Mouse (Mus musculus) granulocyte monocyte progenitor cell, adult 5-6 weeks (primary cell): ENCODE results near the gene P4hb. TPM values are rescaled to one million over a fixed set of nuclear protein-coding genes. Genes with fewer than 3 reads are reported as not detected.
"Not testable (repeated sequence)": the region's sequence is repeated elsewhere in the genome, so short reads cannot be mapped to it uniquely, and the experiment has no call there.

ENCODE experiments used
- ATAC-seq: replicated peaks from 2 replicates; pipeline ENCODE4 v1.8.0; 2016; ENCODE audit warnings: mild to moderate bottlenecking, moderate TSS enrichment, inconsistent platforms; ENCODE audit not compliant: poor library complexity, severe bottlenecking
- total RNA-seq, 2 experiments: library from RNA; stranded (forward) in 1 of 2; stranded (reverse) in 1 of 2; fragments of 200-712, 200-1000 nt in 1 of 2; fragments of >200 nt in 1 of 2; fragmentation: Nextera tagmentation in 1 of 2; gene quantifications; 2 replicates each; pipeline ENCODE4 v1.2.3; 2014 to 2017

The P4hb gene
- total RNA-seq, 2 experiments from 2014 or later = 921 to 1,702 TPM

- ATAC-seq = no peak
Observed at GRCm38 (mm10) chr11:120598990-120599549, 26.0 kb upstream of the P4hb start.

GRCm38 (mm10) chr11:120598283-120598989, 25.4 kb upstream of the P4hb start, which contains the start of the genes Alyref and Anapc11:
TSS of gene Alyref (minus strand) at chr11:120598365.
TSS of gene Anapc11 (plus strand) at chr11:120598421.
- ATAC-seq = peak; percentile 91

GRCm38 (mm10) chr11:120597240-120598235, 24.5 kb upstream of the P4hb start:
- ATAC-seq = 0 out of 2 replicates have a peak, but pooled peaks have one; percentile 4

- no peak for ATAC-seq
Observed at GRCm38 (mm10) chr11:120588531-120588930, 15.5 kb upstream of the P4hb start.

GRCm38 (mm10) chr11:120583937-120584336, 10.9 kb upstream of the P4hb start:
- ATAC-seq = no peak

GRCm38 (mm10) chr11:120582982-120583293, 9.9 kb upstream of the P4hb start:
- not testable (repeated sequence) for ATAC-seq

GRCm38 (mm10) chr11:120582268-120582981, 9.4 kb upstream of the P4hb start:
- ATAC-seq = no peak

GRCm38 (mm10) chr11:120581490-120582267, 8.6 kb upstream of the P4hb start, which contains the start of gene Arhgdia:
TSS of gene Arhgdia (minus strand) at chr11:120581624.
- ATAC-seq = peak; percentile 73

- peak; percentile 6; the same call in 1 of the 2 replicates for ATAC-seq
Observed at GRCm38 (mm10) chr11:120580871-120581331, 7.8 kb upstream of the P4hb start.

GRCm38 (mm10) chr11:120580190-120580589, 7.1 kb upstream of the P4hb start:
- ATAC-seq = peak; percentile 21

- ATAC-seq = 0 out of 2 replicates have a peak, but pooled peaks have one; percentile 20
Observed at GRCm38 (mm10) chr11:120579316-120580107, 6.5 kb upstream of the P4hb start.

GRCm38 (mm10) chr11:120578694-120579243, 5.7 kb upstream of the P4hb start:
- no peak for ATAC-seq

- no peak for ATAC-seq
Observed at GRCm38 (mm10) chr11:120578024-120578693, 5.1 kb upstream of the P4hb start.

GRCm38 (mm10) chr11:120577211-120578023, 4.4 kb upstream of the P4hb start:
- no peak for ATAC-seq

- no peak for ATAC-seq
Observed at GRCm38 (mm10) chr11:120576365-120576981, 3.4 kb upstream of the P4hb start.

- no peak for ATAC-seq
Observed at GRCm38 (mm10) chr11:120575940-120576339, 2.9 kb upstream of the P4hb start.
